Mouse (Mus musculus): Measurements from ENCODE around the gene Troap. TPM values are rescaled to one million over a fixed set of nuclear protein-coding genes. Genes with fewer than 3 reads are reported as not detected.

Gene Troap
- polyA plus RNA-seq (2016; fragmentation: Nextera tagmentation; extraction: Ambion mirVana): 33.2 and 38.3 TPM in 2 replicates

GRCm38 (mm10) chr15:99074019-99074599, at the start of gene Troap:
Gene Troap (plus strand): TSS chr15:99074575.
- 23% methylated on average over 9 of the region's 9 CpGs for WGBS
- Histone ChIP-seq H3K27ac (replicated peaks) (peak within 1 kb of the TSS; percentile 96), H3K4me2 (replicated peaks) (peak within 1 kb of the TSS; percentile 82), H3K9ac (replicated peaks) (peak within 1 kb of the TSS; percentile 72), H3K27me3 (peaks cover 4% of the 10 kb centered on the region), H3K36me3 (peaks cover 19% of the 10 kb centered on the region), H3K9me3 (no peaks in the 10 kb centered on the region), H3K4me3 (peak within 1 kb of the TSS; percentile 62), H3K4me1 (peaks cover 30% of the 10 kb centered on the region)
- no peak for ATAC-seq (ENCODE audit: low FRiP score, low read depth)

GRCm38 (mm10) chr15:99024668-99025314, 49.6 kb upstream of the Troap start:
- H3K4me2 ChIP-seq (replicated peaks): no peak overlapping the region
- no peak for ATAC-seq (ENCODE audit: low FRiP score, low read depth)
- no peak overlapping the region for H3K9ac ChIP-seq (replicated peaks)
- H3K9me3 ChIP-seq: no peaks in the 10 kb centered on the region; the same call in 1 of the 2 replicates
- no peak overlapping the region for H3K4me3 ChIP-seq
- H3K27ac ChIP-seq (replicated peaks): no peak overlapping the region
- H3K36me3 ChIP-seq: no peaks in the 10 kb centered on the region
- WGBS: 21% methylated on average over 7 of the region's 8 CpGs
- H3K27me3 ChIP-seq: peaks cover 12% of the 10 kb centered on the region
- H3K4me1 ChIP-seq: peaks cover 9% of the 10 kb centered on the region; the same call in 1 of the 2 replicates

GRCm38 (mm10) chr15:99025414-99025813, 49.0 kb upstream of the Troap start:
- Histone ChIP-seq H3K27ac (replicated peaks) (no peak overlapping the region), H3K27me3 (peaks cover 18% of the 10 kb centered on the region), H3K9ac (replicated peaks) (no peak overlapping the region), H3K9me3 (no peaks in the 10 kb centered on the region; the same call in 1 of the 2 replicates), H3K4me1 (peaks cover 15% of the 10 kb centered on the region; the same call in 1 of the 2 replicates), H3K4me3 (no peak overlapping the region), H3K36me3 (no peaks in the 10 kb centered on the region), H3K4me2 (replicated peaks) (no peak overlapping the region)
- no peak for ATAC-seq (ENCODE audit: low FRiP score, low read depth)
- WGBS: 79% methylated on average over 13 of the region's 13 CpGs

- Histone ChIP-seq H3K27ac (replicated peaks) (no peak overlapping the region), H3K27me3 (peaks cover 26% of the 10 kb centered on the region), H3K9ac (replicated peaks) (no peak overlapping the region), H3K36me3 (no peaks in the 10 kb centered on the region), H3K4me3 (no peak overlapping the region), H3K9me3 (no peaks in the 10 kb centered on the region; the same call in 1 of the 2 replicates), H3K4me1 (peaks cover 19% of the 10 kb centered on the region; the same call in 1 of the 2 replicates), H3K4me2 (replicated peaks) (no peak overlapping the region)
- 64% methylated on average over 4 of the region's 4 CpGs for WGBS
- ATAC-seq (ENCODE audit: low FRiP score, low read depth): no peak
Measured at GRCm38 (mm10) chr15:99026259-99026658, 48.1 kb upstream of the Troap start.

GRCm38 (mm10) chr15:99027116-99027515, 47.3 kb upstream of the Troap start:
- Histone ChIP-seq H3K4me1 (peaks cover 25% of the 10 kb centered on the region; the same call in 1 of the 2 replicates), H3K36me3 (no peaks in the 10 kb centered on the region), H3K9me3 (no peaks in the 10 kb centered on the region), H3K4me3 (no peak overlapping the region), H3K27me3 (peaks cover 29% of the 10 kb centered on the region), H3K27ac (replicated peaks) (no peak overlapping the region), H3K4me2 (replicated peaks) (no peak overlapping the region), H3K9ac (replicated peaks) (no peak overlapping the region)
- 71% methylated on average over 5 of the region's 5 CpGs for WGBS
- ATAC-seq (ENCODE audit: low FRiP score, low read depth): no peak

- 8% methylated on average over 9 of the region's 10 CpGs for WGBS
- no peaks in the 10 kb centered on the region for H3K36me3 ChIP-seq
- peak overlapping the region; percentile 47; the same call in 1 of the 2 replicates for H3K9ac ChIP-seq (replicated peaks)
- H3K27ac ChIP-seq (replicated peaks): 0 out of 2 replicates have a peak overlapping the region, but pooled peaks have one; percentile 15
- peaks cover 29% of the 10 kb centered on the region for H3K27me3 ChIP-seq
- no peaks in the 10 kb centered on the region for H3K9me3 ChIP-seq
- no peak for ATAC-seq (ENCODE audit: low FRiP score, low read depth)
- H3K4me2 ChIP-seq (replicated peaks): peak overlapping the region; percentile 78
- H3K4me1 ChIP-seq: peaks cover 36% of the 10 kb centered on the region
- H3K4me3 ChIP-seq: peak overlapping the region; percentile 51
Measured at GRCm38 (mm10) chr15:99028874-99029458, 45.4 kb upstream of the Troap start.

GRCm38 (mm10) chr15:99029619-99030584, 44.5 kb upstream of the Troap start, which contains the start of gene Tuba1c:
Gene Tuba1c (plus strand): TSS chr15:99029891.
- ATAC-seq (ENCODE audit: low FRiP score, low read depth): peak; percentile 85
- peak within 1 kb of the TSS; percentile 49; the same call in 1 of the 2 replicates for H3K27ac ChIP-seq (replicated peaks)
- no peaks in the 10 kb centered on the region for H3K9me3 ChIP-seq
- peak within 1 kb of the TSS; percentile 78 for H3K4me2 ChIP-seq (replicated peaks)
- H3K9ac ChIP-seq (replicated peaks): peak within 1 kb of the TSS; percentile 47
- under 1% methylated on average over 51 of the region's 52 CpGs for WGBS
- H3K36me3 ChIP-seq: no peaks in the 10 kb centered on the region
- peaks cover 29% of the 10 kb centered on the region for H3K27me3 ChIP-seq
- H3K4me3 ChIP-seq: peak within 1 kb of the TSS; percentile 51
- peaks cover 36% of the 10 kb centered on the region for H3K4me1 ChIP-seq

GRCm38 (mm10) chr15:99030585-99031387, 43.6 kb upstream of the Troap start:
- peaks cover 36% of the 10 kb centered on the region for H3K4me1 ChIP-seq
- H3K4me3 ChIP-seq: peak overlapping the region; percentile 51
- ATAC-seq (ENCODE audit: low FRiP score, low read depth): no peak
- peak overlapping the region; percentile 78 for H3K4me2 ChIP-seq (replicated peaks)
- 0 out of 2 replicates have a peak, but pooled peaks cover 4% of the 10 kb centered on the region for H3K36me3 ChIP-seq
- 0 out of 2 replicates have a peak overlapping the region, but pooled peaks have one; percentile 16 for H3K27ac ChIP-seq (replicated peaks)
- H3K27me3 ChIP-seq: peaks cover 29% of the 10 kb centered on the region
- peak overlapping the region; percentile 47 for H3K9ac ChIP-seq (replicated peaks)
- no peaks in the 10 kb centered on the region for H3K9me3 ChIP-seq
- WGBS: 15% methylated on average over 26 of the region's 26 CpGs

GRCm38 (mm10) chr15:99031388-99031675, 43.0 kb upstream of the Troap start:
- Histone ChIP-seq H3K4me1 (peaks cover 36% of the 10 kb centered on the region), H3K27ac (replicated peaks) (no peak overlapping the region), H3K4me2 (replicated peaks) (peak overlapping the region; percentile 78), H3K9ac (replicated peaks) (no peak overlapping the region), H3K36me3 (peaks cover 10% of the 10 kb centered on the region; the same call in 1 of the 2 replicates), H3K4me3 (peak overlapping the region; percentile 51), H3K9me3 (no peaks in the 10 kb centered on the region), H3K27me3 (peaks cover 29% of the 10 kb centered on the region)
- ATAC-seq (ENCODE audit: low FRiP score, low read depth): no peak
- 86% methylated on average over 4 of the region's 4 CpGs for WGBS

GRCm38 (mm10) chr15:99032041-99032725, 42.2 kb upstream of the Troap start:
- Histone ChIP-seq H3K27me3 (peaks cover 29% of the 10 kb centered on the region), H3K4me1 (peaks cover 36% of the 10 kb centered on the region), H3K9me3 (no peaks in the 10 kb centered on the region), H3K36me3 (peaks cover 15% of the 10 kb centered on the region; the same call in 1 of the 2 replicates), H3K27ac (replicated peaks) (no peak overlapping the region), H3K4me3 (peak overlapping the region; percentile 0; the same call in 1 of the 2 replicates), H3K9ac (replicated peaks) (no peak overlapping the region), H3K4me2 (replicated peaks) (peak overlapping the region; percentile 78)
- 77% methylated on average over 9 of the region's 9 CpGs for WGBS
- no peak for ATAC-seq (ENCODE audit: low FRiP score, low read depth)

Data from midbrain, embryonic 12.5 days (tissue).